Mouse (Mus musculus) frontal cortex, postnatal 10 days (tissue): Measurements from ENCODE around the gene Pdzk1ip1.

Source experiments
- DNase-seq, 2 experiments: peaks; one replicate each; pipeline ENCODE4 v3.0.0; 2022; ENCODE audit warnings: low spot score in 2 of 2, mixed read lengths in 1 of 2

Gene Pdzk1ip1

DNA sequence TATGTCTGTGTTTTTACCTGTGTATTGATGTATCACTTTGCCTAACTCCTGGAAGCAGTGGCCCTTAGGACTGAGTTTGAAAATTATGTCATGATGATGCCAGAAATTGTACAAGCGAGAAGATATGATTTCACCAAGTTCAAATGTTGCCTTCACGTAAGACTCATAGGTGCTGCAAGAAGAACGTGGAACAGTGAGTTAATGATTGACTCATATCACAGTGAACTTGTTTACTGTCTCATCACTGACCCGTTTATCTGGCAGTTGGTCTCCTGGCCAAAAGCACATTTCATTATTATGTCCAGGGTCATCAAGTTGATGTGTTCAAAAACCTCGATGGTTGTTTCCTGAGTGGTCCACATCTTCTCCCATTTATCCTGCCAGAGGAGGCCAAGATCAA lies 33.1 kb downstream of the Pdzk1ip1 start:
- DNase-seq, result no peak

- no peak for DNase-seq
Observed at GRCm38 (mm10) chr4:115123507-115123906, 35.0 kb downstream of the Pdzk1ip1 start.

- DNase-seq, result no peak
Observed at GRCm38 (mm10) chr4:115124713-115125112, 36.2 kb downstream of the Pdzk1ip1 start.

- peak in 1 of 2 experiments; percentile 12 for DNase-seq
Observed at GRCm38 (mm10) chr4:115133085-115133484, 44.6 kb downstream of the Pdzk1ip1 start.

- DNase-seq, result peak; percentile 76 to 81
Observed at GRCm38 (mm10) chr4:115133621-115134295, 45.2 kb downstream of the Pdzk1ip1 start, which contains the start of gene Cyp4x1. TSS of gene Cyp4x1 (minus strand) at chr4:115134281.

- DNase-seq, result peak; percentile 12 to 16
Observed at GRCm38 (mm10) chr4:115134296-115134630, 45.8 kb downstream of the Pdzk1ip1 start.
